Mouse (Mus musculus): Measurements from ENCODE around the gene Fcrl6.

The Fcrl6 gene

GRCm38 (mm10) chr1:172616537-172617300 is 14.4 kb upstream of the Fcrl6 start:
- in situ Hi-C loops (cut with MboI; ENCODE audit: unreplicated experiment in 2 of 2), result no loop called here

- in situ Hi-C loops (cut with MboI; ENCODE audit: unreplicated experiment in 2 of 2), result no loop called here
Measured at GRCm38 (mm10) chr1:172615412-172615811, 13.1 kb upstream of the Fcrl6 start.

- in situ Hi-C loops (cut with MboI; ENCODE audit: unreplicated experiment in 2 of 2), result no loop called here
Measured at GRCm38 (mm10) chr1:172614654-172615053, 12.3 kb upstream of the Fcrl6 start.

GRCm38 (mm10) chr1:172612745-172613144 is 10.4 kb upstream of the Fcrl6 start:
- in situ Hi-C loops (cut with MboI; ENCODE audit: unreplicated experiment in 2 of 2), result no loop called here

- in situ Hi-C loops (cut with MboI; ENCODE audit: unreplicated experiment in 2 of 2), result no loop called here
Measured at GRCm38 (mm10) chr1:172611304-172611703, 9.0 kb upstream of the Fcrl6 start.

GRCm38 (mm10) chr1:172594495-172594894 is 7.9 kb downstream of the Fcrl6 start:
- in situ Hi-C loops (cut with MboI; ENCODE audit: unreplicated experiment in 2 of 2), result loop anchor here in 1 of 2 experiments (5.0 kb wide), 1 partner anchor 62 kb away; no protein-coding TSS in a partner anchor

- in situ Hi-C loops (cut with MboI; ENCODE audit: unreplicated experiment in 2 of 2), result loop anchor here in 1 of 2 experiments (5.0 kb wide), 1 partner anchor 62 kb away; no protein-coding TSS in a partner anchor
Measured at GRCm38 (mm10) chr1:172593956-172594355, 8.4 kb downstream of the Fcrl6 start.

GRCm38 (mm10) chr1:172593321-172593720 is 9.0 kb downstream of the Fcrl6 start:
- in situ Hi-C loops (cut with MboI; ENCODE audit: unreplicated experiment in 2 of 2), result loop anchor here in 1 of 2 experiments (5.0 kb wide), 1 partner anchor 61 kb away; no protein-coding TSS in a partner anchor

GRCm38 (mm10) chr1:172590385-172590784 is 12.0 kb downstream of the Fcrl6 start, which contains the start of gene Slamf8:
Gene Slamf8 (minus strand): TSS chr1:172590568.
- in situ Hi-C loops (cut with MboI; ENCODE audit: unreplicated experiment in 2 of 2), result loop anchor here in 1 of 2 experiments (5.0 kb wide), 1 partner anchor 58 kb away; no protein-coding TSS in a partner anchor

- in situ Hi-C loops (cut with MboI; ENCODE audit: unreplicated experiment in 2 of 2), result no loop called here
Measured at GRCm38 (mm10) chr1:172585612-172586567, 16.5 kb downstream of the Fcrl6 start.

GRCm38 (mm10) chr1:172585026-172585425 is 17.3 kb downstream of the Fcrl6 start:
- in situ Hi-C loops (cut with MboI; ENCODE audit: unreplicated experiment in 2 of 2), result no loop called here

- in situ Hi-C loops (cut with MboI; ENCODE audit: unreplicated experiment in 2 of 2), result no loop called here
Measured at GRCm38 (mm10) chr1:172584271-172584670, 18.1 kb downstream of the Fcrl6 start.

GRCm38 (mm10) chr1:172582436-172582835 is 19.9 kb downstream of the Fcrl6 start:
- in situ Hi-C loops (cut with MboI; ENCODE audit: unreplicated experiment in 2 of 2), result no loop called here

- in situ Hi-C loops (cut with MboI; ENCODE audit: unreplicated experiment in 2 of 2), result no loop called here
Measured at GRCm38 (mm10) chr1:172580116-172580515, 22.2 kb downstream of the Fcrl6 start.

- in situ Hi-C loops (cut with MboI; ENCODE audit: unreplicated experiment in 2 of 2), result no loop called here
Measured at GRCm38 (mm10) chr1:172567758-172568157, 34.6 kb downstream of the Fcrl6 start.

- in situ Hi-C loops (cut with MboI; ENCODE audit: unreplicated experiment in 2 of 2), result no loop called here
Measured at GRCm38 (mm10) chr1:172566131-172566530, 36.2 kb downstream of the Fcrl6 start.

GRCm38 (mm10) chr1:172563465-172563828 is 38.9 kb downstream of the Fcrl6 start:
- in situ Hi-C loops (cut with MboI; ENCODE audit: unreplicated experiment in 2 of 2), result no loop called here

GRCm38 (mm10) chr1:172562641-172563464 is 39.5 kb downstream of the Fcrl6 start:
- in situ Hi-C loops (cut with MboI; ENCODE audit: unreplicated experiment in 2 of 2), result no loop called here

GRCm38 (mm10) chr1:172555638-172556037 is 46.7 kb downstream of the Fcrl6 start, which contains the start of gene Vsig8:
Gene Vsig8 (plus strand): TSS chr1:172555938.
- in situ Hi-C loops (cut with MboI; ENCODE audit: unreplicated experiment in 2 of 2), result no loop called here

- in situ Hi-C loops (cut with MboI; ENCODE audit: unreplicated experiment in 2 of 2), result no loop called here
Measured at GRCm38 (mm10) chr1:172552623-172553022, 49.7 kb downstream of the Fcrl6 start.
